Mouse (Mus musculus) gastrocnemius, adult 8-10 months (tissue): ENCODE data around the gene Asah2. TPM values are rescaled to one million over a fixed set of nuclear protein-coding genes. Genes with fewer than 3 reads are reported as not detected.

Source experiments
- DNase-seq, 2 experiments: peaks; one replicate each; pipeline ENCODE4 v3.0.0; 2022; ENCODE audit warnings: low spot score in 2 of 2
- total RNA-seq, 4 experiments: library from RNA; stranded (reverse); gene quantifications; 2 replicates each; pipeline ENCODE4 v1.2.4; 2022

Asah2 gene
- total RNA-seq, 4 experiments from 2014 or later, result 4.6 to 7.3 (median 6.2) TPM

- no peak for DNase-seq
Observed at GRCm38 (mm10) chr19:31991057-31991456, 117.0 kb downstream of the Asah2 start.

GRCm38 (mm10) chr19:31975882-31976281 lies 132.1 kb downstream of the Asah2 start:
- DNase-seq, result no peak

- peak; percentile 46 to 47 for DNase-seq
Observed at GRCm38 (mm10) chr19:31971998-31972397, 136.0 kb downstream of the Asah2 start.

- DNase-seq, result no peak
Observed at GRCm38 (mm10) chr19:31971405-31971804, 136.6 kb downstream of the Asah2 start.

GRCm38 (mm10) chr19:31967933-31968532 lies 140.0 kb downstream of the Asah2 start:
- no peak for DNase-seq

GRCm38 (mm10) chr19:31963147-31963546 lies 144.9 kb downstream of the Asah2 start:
- DNase-seq, result no peak

GRCm38 (mm10) chr19:31960434-31960833 lies 147.6 kb downstream of the Asah2 start:
- DNase-seq, result no peak

- no peak for DNase-seq
Observed at GRCm38 (mm10) chr19:31956359-31956758, 151.7 kb downstream of the Asah2 start.

GRCm38 (mm10) chr19:31954696-31955095 lies 153.3 kb downstream of the Asah2 start:
- DNase-seq, result no peak

GRCm38 (mm10) chr19:31954267-31954666 lies 153.7 kb downstream of the Asah2 start:
- DNase-seq, result no peak

GRCm38 (mm10) chr19:31953799-31954198 lies 154.2 kb downstream of the Asah2 start:
- no peak for DNase-seq

- no peak for DNase-seq
Observed at GRCm38 (mm10) chr19:31950793-31951489, 157.1 kb downstream of the Asah2 start.

Other genes starting within 250 kb of the Asah2 start
- not detected for gene A1cf, start 239.4 kb downstream of the Asah2 start, total RNA-seq